Mouse (Mus musculus) hindbrain, embryonic 16.5 days (tissue): ENCODE measurements around the gene Atp6v0c. TPM values are rescaled to one million over a fixed set of nuclear protein-coding genes. Genes with fewer than 3 reads are reported as not detected.

Source experiments
- ATAC-seq: fragments of 200-750 bp; cut with Nextera tagmentation; 2 replicates; pipeline ENCODE4 v1.8.0; 2017; ENCODE audit warnings: moderate TSS enrichment, moderate library complexity
- H3K27ac ChIP-seq: fragments of 300-500 bp; sonication (generic); 2 replicates; pipeline ENCODE4 v1.5.1; 2014; ENCODE audit warnings: low read depth, mild to moderate bottlenecking, control low read depth, low read length, moderate library complexity
- H3K27me3 ChIP-seq: fragments of 300-500 bp; sonication (generic); replicated peaks from 2 replicates; pipeline ENCODE4 v1.6.1; 2014; ENCODE audit warnings: low read length; ENCODE audit not compliant: control insufficient read depth, insufficient read depth
- H3K36me3 ChIP-seq: fragments of 300-500 bp; sonication (generic); 2 replicates; pipeline ENCODE4 v1.6.1; 2014; ENCODE audit warnings: mild to moderate bottlenecking, low read length, moderate library complexity, mixed read lengths; ENCODE audit not compliant: control insufficient read depth, insufficient read depth
- H3K4me1 ChIP-seq: fragments of 300-500 bp; sonication (generic); 2 replicates; pipeline ENCODE4 v1.6.1; 2014; ENCODE audit warnings: low read depth, low read length; ENCODE audit not compliant: control insufficient read depth, insufficient read depth
- H3K4me2 ChIP-seq: fragments of 300-500 bp; sonication (generic); 2 replicates; pipeline ENCODE4 v1.6.1; 2014; ENCODE audit warnings: mild to moderate bottlenecking, low read length, control low read depth, moderate library complexity
- H3K4me3 ChIP-seq: fragments of 300-500 bp; sonication (generic); 2 replicates; pipeline ENCODE4 v1.5.1; 2014; ENCODE audit warnings: mild to moderate bottlenecking, low read length, control low read depth, moderate library complexity
- H3K9ac ChIP-seq: fragments of 300-500 bp; sonication (generic); 2 replicates; pipeline ENCODE4 v1.6.1; 2014; ENCODE audit warnings: low read depth, mild to moderate bottlenecking, control low read depth, low read length, moderate library complexity
- H3K9me3 ChIP-seq: fragments of 300-500 bp; sonication (generic); 2 replicates; pipeline ENCODE4 v1.6.1; 2014; ENCODE audit warnings: mild to moderate bottlenecking, low read length, moderate library complexity; ENCODE audit not compliant: control insufficient read depth
- WGBS: fragments of 180-500 bp; shearing (Covaris S2); extraction: QIAGEN DNeasy Blood & Tissue Kit; methylation state at CpG from one replicate; pipeline ENCODE4 v1.1.7; 2014; 5-methylcytosine and 5-hydroxymethylcytosine counted together
- polyA plus RNA-seq: library from polyadenylated mRNA; unstranded; fragments of >200 nt; fragmentation: Nextera tagmentation; extraction: Ambion mirVana; gene quantifications from 2 replicates; pipeline ENCODE4 v1.2.1, GENCODE M21; 2015

Gene Atp6v0c
- polyA plus RNA-seq, 1 experiment from 2014 or later = 1,817 TPM

DNA sequence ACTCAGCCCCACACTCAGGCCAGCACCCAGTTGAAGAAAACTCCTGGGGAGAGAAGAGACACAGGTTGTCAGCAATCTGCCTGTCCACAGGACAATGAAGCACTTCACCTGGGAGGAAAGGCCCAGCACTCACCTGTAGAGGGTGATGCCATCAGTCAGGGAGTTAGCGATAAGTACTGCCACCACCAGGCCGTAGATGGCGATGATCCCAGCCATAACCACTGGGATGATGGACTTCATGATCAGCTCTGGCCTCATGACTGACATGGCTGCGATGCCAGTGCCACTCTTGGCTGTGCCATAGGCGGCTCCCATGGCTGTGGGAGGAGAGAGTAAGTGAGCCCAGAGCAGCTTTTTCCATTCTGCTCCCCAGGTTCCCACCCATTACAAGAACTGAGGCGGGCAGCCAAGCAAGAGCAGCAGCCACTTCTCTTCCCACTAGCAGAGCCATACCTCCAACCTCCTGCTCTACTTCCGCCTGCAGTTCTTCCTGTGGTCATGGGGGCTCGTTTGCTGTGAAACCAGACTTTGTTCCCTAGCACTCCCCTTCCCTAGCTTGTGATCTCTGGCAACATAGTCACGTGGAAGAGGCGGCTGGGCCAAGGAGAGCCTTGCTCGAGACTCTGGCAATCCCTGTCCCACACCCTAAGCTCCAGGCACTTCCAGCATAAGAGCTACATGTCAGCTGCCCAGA lies 4.8 kb downstream of the Atp6v0c start:
- Histone ChIP-seq H3K4me2 (no peak overlapping the region), H3K9ac (no peak overlapping the region), H3K4me1 (peaks cover 30% of the 10 kb centered on the region), H3K36me3 (no peaks in the 10 kb centered on the region), H3K9me3 (no peaks in the 10 kb centered on the region), H3K27ac (no peak overlapping the region), H3K4me3 (no peak overlapping the region), H3K27me3 (no peaks in the 10 kb centered on the region)
- WGBS = 89% methylated on average over 9 of the region's 11 CpGs
- no peak for ATAC-seq

- Histone ChIP-seq H3K9me3 (no peaks in the 10 kb centered on the region), H3K4me1 (peaks cover 30% of the 10 kb centered on the region), H3K27ac (peak within 1 kb of the TSS; percentile 89), H3K27me3 (no peaks in the 10 kb centered on the region), H3K4me3 (peak within 1 kb of the TSS; percentile 83), H3K4me2 (peak within 1 kb of the TSS; percentile 97), H3K9ac (peak within 1 kb of the TSS; percentile 88), H3K36me3 (no peaks in the 10 kb centered on the region)
- WGBS = 2% methylated on average over 46 of the region's 47 CpGs
- ATAC-seq = peak; percentile 90
Observed at GRCm38 (mm10) chr17:24163176-24163962, 6.1 kb downstream of the Atp6v0c start, which contains the start of gene Amdhd2. Gene Amdhd2 (minus strand): TSS chr17:24163766.

GRCm38 (mm10) chr17:24162584-24163175 lies 6.8 kb downstream of the Atp6v0c start:
- Histone ChIP-seq H3K27ac (peak overlapping the region; percentile 89), H3K4me2 (peak overlapping the region; percentile 97), H3K9ac (peak overlapping the region; percentile 88), H3K27me3 (no peaks in the 10 kb centered on the region), H3K4me1 (peaks cover 24% of the 10 kb centered on the region), H3K4me3 (peak overlapping the region; percentile 83), H3K9me3 (no peaks in the 10 kb centered on the region), H3K36me3 (peaks cover 2% of the 10 kb centered on the region; the same call in 1 of the 2 replicates)
- peak; percentile 25 for ATAC-seq
- WGBS = 27% methylated on average over 17 of the region's 17 CpGs

- no peak overlapping the region for H3K27ac ChIP-seq
- peaks cover 4% of the 10 kb centered on the region; the same call in 1 of the 2 replicates for H3K36me3 ChIP-seq
- H3K9me3 ChIP-seq = no peaks in the 10 kb centered on the region
- 87% methylated on average over 5 of the region's 5 CpGs for WGBS
- H3K4me2 ChIP-seq = no peak overlapping the region
- ATAC-seq = no peak
- H3K4me3 ChIP-seq = no peak overlapping the region
- H3K9ac ChIP-seq = no peak overlapping the region
- H3K27me3 ChIP-seq = no peaks in the 10 kb centered on the region
- H3K4me1 ChIP-seq = peaks cover 15% of the 10 kb centered on the region
Observed at GRCm38 (mm10) chr17:24161466-24161865, 8.0 kb downstream of the Atp6v0c start.

GRCm38 (mm10) chr17:24157526-24157925 lies 12.0 kb downstream of the Atp6v0c start:
- Histone ChIP-seq H3K4me1 (peaks cover 4% of the 10 kb centered on the region), H3K36me3 (peaks cover 6% of the 10 kb centered on the region; the same call in 1 of the 2 replicates), H3K9ac (no peak overlapping the region; the same call in 1 of the 2 replicates), H3K4me3 (no peak overlapping the region), H3K4me2 (no peak overlapping the region), H3K27ac (no peak overlapping the region), H3K9me3 (no peaks in the 10 kb centered on the region), H3K27me3 (no peaks in the 10 kb centered on the region)
- WGBS = 96% methylated on average over 4 of the region's 4 CpGs
- ATAC-seq = no peak

DNA sequence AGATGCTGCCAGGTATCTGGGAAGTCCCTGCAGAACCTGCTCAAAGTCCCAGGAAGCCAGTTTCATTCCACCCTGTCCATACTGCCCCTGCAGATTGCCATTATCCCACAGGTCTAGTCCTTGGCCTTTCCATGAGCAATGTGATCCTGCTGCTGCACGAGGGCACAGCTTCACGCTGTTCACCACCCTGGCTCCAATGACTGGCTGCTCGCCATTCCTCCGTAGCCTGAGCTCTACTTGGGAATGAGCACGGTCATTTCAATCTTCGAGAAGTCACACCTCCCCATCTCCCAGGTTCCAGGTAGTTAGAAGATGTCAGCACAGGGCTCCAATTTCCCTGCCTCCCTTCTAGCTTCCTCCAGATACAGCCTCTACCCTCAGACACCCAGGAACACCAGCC lies 12.4 kb downstream of the Atp6v0c start:
- Histone ChIP-seq H3K27ac (no peak overlapping the region), H3K9ac (no peak overlapping the region; the same call in 1 of the 2 replicates), H3K4me3 (no peak overlapping the region), H3K4me2 (no peak overlapping the region), H3K4me1 (no peaks in the 10 kb centered on the region; the same call in 1 of the 2 replicates), H3K27me3 (no peaks in the 10 kb centered on the region), H3K9me3 (no peaks in the 10 kb centered on the region), H3K36me3 (peaks cover 6% of the 10 kb centered on the region; the same call in 1 of the 2 replicates)
- 92% methylated on average over 6 of the region's 6 CpGs for WGBS
- no peak for ATAC-seq

- Histone ChIP-seq H3K4me3 (no peak overlapping the region), H3K9ac (no peak overlapping the region), H3K27me3 (no peaks in the 10 kb centered on the region), H3K4me2 (no peak overlapping the region), H3K4me1 (peaks cover 4% of the 10 kb centered on the region; the same call in 1 of the 2 replicates), H3K27ac (no peak overlapping the region), H3K36me3 (peaks cover 6% of the 10 kb centered on the region; the same call in 1 of the 2 replicates), H3K9me3 (no peaks in the 10 kb centered on the region)
- WGBS = 83% methylated on average over 3 of the region's 3 CpGs
- no peak for ATAC-seq
Observed at GRCm38 (mm10) chr17:24156394-24156793, 13.1 kb downstream of the Atp6v0c start.

DNA sequence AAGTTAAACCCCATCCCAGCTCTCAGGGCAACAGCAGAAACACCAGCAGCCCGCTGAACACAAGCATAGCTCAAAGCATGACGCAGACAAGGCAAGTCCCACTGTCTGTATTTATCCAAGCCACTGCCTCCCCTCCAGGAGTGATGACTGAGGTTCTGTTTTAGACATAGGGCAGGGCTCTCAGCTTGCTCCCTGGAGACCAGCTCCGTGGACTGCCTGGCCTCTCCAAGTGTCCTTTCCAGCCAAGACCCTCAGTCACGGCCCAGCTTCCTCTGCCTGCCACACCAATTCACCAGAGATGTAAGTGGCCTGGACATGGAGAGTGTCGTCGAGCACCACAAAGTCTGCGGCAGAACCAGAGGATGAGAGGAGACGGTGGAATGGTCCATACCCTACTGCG lies 13.8 kb downstream of the Atp6v0c start:
- no peak for ATAC-seq
- H3K36me3 ChIP-seq = peaks cover 6% of the 10 kb centered on the region; the same call in 1 of the 2 replicates
- no peak overlapping the region for H3K4me2 ChIP-seq
- peaks cover 4% of the 10 kb centered on the region; the same call in 1 of the 2 replicates for H3K4me1 ChIP-seq
- 90% methylated on average over 9 of the region's 9 CpGs for WGBS
- H3K27me3 ChIP-seq = no peaks in the 10 kb centered on the region
- H3K9ac ChIP-seq = no peak overlapping the region; the same call in 1 of the 2 replicates
- no peaks in the 10 kb centered on the region for H3K9me3 ChIP-seq
- no peak overlapping the region for H3K27ac ChIP-seq
- H3K4me3 ChIP-seq = no peak overlapping the region

DNA sequence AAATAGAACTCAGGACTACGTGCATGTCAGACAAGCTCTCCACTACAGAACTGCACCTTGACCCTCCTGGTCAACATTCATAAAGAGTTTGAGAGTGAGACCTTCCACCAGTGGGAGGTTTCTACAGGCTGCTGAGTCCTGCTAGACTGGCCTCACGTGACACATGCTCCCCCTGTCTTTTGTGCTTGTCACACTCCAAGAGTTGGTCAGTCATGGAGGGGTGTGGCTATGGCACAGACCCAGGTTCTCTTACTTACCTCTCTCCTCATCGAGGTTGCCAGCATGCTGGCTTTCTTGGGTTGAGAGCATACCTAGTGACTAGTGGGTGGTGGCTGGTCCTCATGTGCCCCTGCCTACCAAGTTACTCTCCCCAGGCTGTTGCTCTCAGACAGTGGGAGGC lies 15.0 kb downstream of the Atp6v0c start:
- H3K4me2 ChIP-seq = no peak overlapping the region
- peaks cover 4% of the 10 kb centered on the region; the same call in 1 of the 2 replicates for H3K4me1 ChIP-seq
- no peaks in the 10 kb centered on the region for H3K27me3 ChIP-seq
- no peak overlapping the region for H3K9ac ChIP-seq
- H3K36me3 ChIP-seq = peaks cover 6% of the 10 kb centered on the region; the same call in 1 of the 2 replicates
- H3K4me3 ChIP-seq = no peak overlapping the region
- H3K9me3 ChIP-seq = no peaks in the 10 kb centered on the region
- 79% methylated on average over 3 of the region's 3 CpGs for WGBS
- H3K27ac ChIP-seq = no peak overlapping the region
- ATAC-seq = no peak
